Mouse (Mus musculus): ENCODE data around the gene Cdh4. TPM values are rescaled to one million over a fixed set of nuclear protein-coding genes. Genes with fewer than 3 reads are reported as not detected.

Cdh4 gene
- polyA plus RNA-seq, 1 experiment from 2014 or later: 42.8 TPM

GRCm38 (mm10) chr2:179945051-179945450, 502.8 kb downstream of the Cdh4 start:
- ATAC-seq (ENCODE audit: low FRiP score, low TSS enrichment): no peak
- H3K4me2 ChIP-seq (ENCODE audit: low read length): no peak overlapping the region
- no peak overlapping the region for H3K27ac ChIP-seq (replicated peaks; ENCODE audit: low read depth, low read length)
- WGBS: 26% methylated on average over 4 of the region's 4 CpGs
- H3K9me3 ChIP-seq (ENCODE audit: control insufficient read depth, low read length): no peaks in the 10 kb centered on the region
- H3K27me3 ChIP-seq (ENCODE audit: control insufficient read depth, insufficient read depth, low read length): no peaks in the 10 kb centered on the region
- no peaks in the 10 kb centered on the region for H3K36me3 ChIP-seq (ENCODE audit: control insufficient read depth, insufficient read depth, low read length)
- no peak for DNase-seq
- no peak overlapping the region for H3K4me3 ChIP-seq (replicated peaks; ENCODE audit: low read depth, low read length)
- peaks cover 10% of the 10 kb centered on the region; the same call in 1 of the 2 replicates for H3K4me1 ChIP-seq (ENCODE audit: control insufficient read depth, insufficient read depth, low read length)
- no peak overlapping the region for H3K9ac ChIP-seq (replicated peaks; ENCODE audit: low read length)

GRCm38 (mm10) chr2:179946496-179946895, 504.3 kb downstream of the Cdh4 start:
- no peak for DNase-seq
- Histone ChIP-seq H3K4me2 (ENCODE audit: low read length) (no peak overlapping the region), H3K4me1 (ENCODE audit: control insufficient read depth, insufficient read depth, low read length) (peaks cover 11% of the 10 kb centered on the region), H3K9me3 (ENCODE audit: control insufficient read depth, low read length) (no peaks in the 10 kb centered on the region), H3K27ac (replicated peaks; ENCODE audit: low read depth, low read length) (no peak overlapping the region), H3K27me3 (ENCODE audit: control insufficient read depth, insufficient read depth, low read length) (no peaks in the 10 kb centered on the region), H3K4me3 (replicated peaks; ENCODE audit: low read depth, low read length) (no peak overlapping the region), H3K36me3 (ENCODE audit: control insufficient read depth, insufficient read depth, low read length) (no peaks in the 10 kb centered on the region), H3K9ac (replicated peaks; ENCODE audit: low read length) (no peak overlapping the region)
- 91% methylated on average over 6 of the region's 6 CpGs for WGBS
- ATAC-seq (ENCODE audit: low FRiP score, low TSS enrichment): no peak

- ATAC-seq (ENCODE audit: low FRiP score, low TSS enrichment): no peak
- Histone ChIP-seq H3K36me3 (ENCODE audit: control insufficient read depth, insufficient read depth, low read length) (no peaks in the 10 kb centered on the region), H3K4me2 (ENCODE audit: low read length) (no peak overlapping the region), H3K4me1 (ENCODE audit: control insufficient read depth, insufficient read depth, low read length) (peaks cover 12% of the 10 kb centered on the region), H3K9ac (replicated peaks; ENCODE audit: low read length) (no peak overlapping the region), H3K27me3 (ENCODE audit: control insufficient read depth, insufficient read depth, low read length) (no peaks in the 10 kb centered on the region), H3K9me3 (ENCODE audit: control insufficient read depth, low read length) (no peaks in the 10 kb centered on the region), H3K27ac (replicated peaks; ENCODE audit: low read depth, low read length) (no peak overlapping the region), H3K4me3 (replicated peaks; ENCODE audit: low read depth, low read length) (no peak overlapping the region)
- 55% methylated on average over 5 of the region's 5 CpGs for WGBS
- DNase-seq: no peak
Measured at GRCm38 (mm10) chr2:179947607-179948006, 505.4 kb downstream of the Cdh4 start.

- 91% methylated on average over 5 of the region's 5 CpGs for WGBS
- Histone ChIP-seq H3K9ac (replicated peaks; ENCODE audit: low read length) (no peak overlapping the region), H3K27me3 (ENCODE audit: control insufficient read depth, insufficient read depth, low read length) (no peaks in the 10 kb centered on the region), H3K4me1 (ENCODE audit: control insufficient read depth, insufficient read depth, low read length) (peaks cover 12% of the 10 kb centered on the region), H3K9me3 (ENCODE audit: control insufficient read depth, low read length) (no peaks in the 10 kb centered on the region), H3K36me3 (ENCODE audit: control insufficient read depth, insufficient read depth, low read length) (no peaks in the 10 kb centered on the region), H3K27ac (replicated peaks; ENCODE audit: low read depth, low read length) (no peak overlapping the region), H3K4me3 (replicated peaks; ENCODE audit: low read depth, low read length) (no peak overlapping the region), H3K4me2 (ENCODE audit: low read length) (no peak overlapping the region)
- no peak for DNase-seq
- ATAC-seq (ENCODE audit: low FRiP score, low TSS enrichment): no peak
Measured at GRCm38 (mm10) chr2:179948820-179949219, 506.6 kb downstream of the Cdh4 start.

All from midbrain, embryonic 14.5 days (tissue).